Mouse (Mus musculus) forebrain, embryonic 15.5 days (tissue): ENCODE results near the gene Slc18a3. TPM values are rescaled to one million over a fixed set of nuclear protein-coding genes. Genes with fewer than 3 reads are reported as not detected.

Experiments used
- ATAC-seq: fragments of 200-750 bp; cut with Nextera tagmentation; replicated peaks from 2 replicates; pipeline ENCODE4 v1.8.0; 2017; ENCODE audit warnings: mild to moderate bottlenecking, moderate TSS enrichment, moderate library complexity
- H3K27ac ChIP-seq: fragments of 300-500 bp; sonication (generic); replicated peaks from 2 replicates; pipeline ENCODE4 v1.5.1; 2015; ENCODE audit warnings: mild to moderate bottlenecking, inconsistent platforms
- H3K27me3 ChIP-seq: fragments of 300-500 bp; sonication (generic); 2 replicates; pipeline ENCODE4 v1.6.1; 2015; ENCODE audit warnings: inconsistent platforms
- H3K36me3 ChIP-seq: fragments of 300-500 bp; sonication (generic); 2 replicates; pipeline ENCODE4 v1.6.1; 2015; ENCODE audit warnings: mild to moderate bottlenecking, inconsistent platforms
- H3K4me1 ChIP-seq: fragments of 300-500 bp; sonication (generic); 2 replicates; pipeline ENCODE4 v1.6.1; 2015; ENCODE audit warnings: inconsistent platforms
- H3K4me2 ChIP-seq: fragments of 300-500 bp; sonication (generic); replicated peaks from 2 replicates; pipeline ENCODE4 v1.6.1; 2015; ENCODE audit warnings: mild to moderate bottlenecking, inconsistent platforms
- H3K4me3 ChIP-seq: fragments of 300-500 bp; sonication (generic); 2 replicates; pipeline ENCODE4 v1.5.1; 2015; ENCODE audit warnings: mild to moderate bottlenecking, inconsistent platforms
- H3K9ac ChIP-seq: fragments of 300-500 bp; sonication (generic); replicated peaks from 2 replicates; pipeline ENCODE4 v1.6.1; 2015; ENCODE audit warnings: mild to moderate bottlenecking, inconsistent platforms
- H3K9me3 ChIP-seq: fragments of 300-500 bp; sonication (generic); 2 replicates; pipeline ENCODE4 v1.6.1; 2016; ENCODE audit warnings: inconsistent platforms
- whole genome bisulfite sequencing: fragments of 180-500 bp; shearing (Covaris S2); methylation state at CpG from one replicate; pipeline ENCODE4 v1.1.7; 2015; ENCODE audit warnings: mixed read lengths; 5-methylcytosine and 5-hydroxymethylcytosine counted together
- polyA plus RNA-seq: library from polyadenylated mRNA; unstranded; fragments of >200 nt; fragmentation: Nextera tagmentation; extraction: Ambion mirVana; gene quantifications from 2 replicates; pipeline ENCODE4 v1.2.1, GENCODE M21; 2015

The Slc18a3 gene
- polyA plus RNA-seq, 1 experiment from 2014 or later: 1.3 TPM

DNA sequence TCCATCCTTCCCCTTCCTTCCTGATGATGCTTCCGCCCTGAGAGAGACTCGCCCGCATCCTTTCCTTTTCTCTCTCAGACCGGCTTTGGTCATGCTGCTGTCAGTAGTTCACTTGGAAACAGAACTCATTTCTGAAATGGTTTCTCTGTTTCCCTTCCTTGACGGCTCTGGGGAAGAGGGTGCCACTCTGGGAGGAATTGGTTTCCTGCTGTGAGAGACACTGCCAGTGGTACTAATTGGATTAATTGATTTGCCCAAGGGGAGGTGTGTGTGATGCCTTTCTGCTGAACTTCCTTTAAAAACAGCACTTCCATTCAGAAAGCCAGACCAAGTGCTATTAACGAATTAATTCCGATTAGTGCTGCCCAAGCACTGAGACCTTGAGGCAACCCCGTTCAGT is 21.2 kb downstream of the Slc18a3 start:
- 7% methylated on average over 8 of the region's 8 CpGs for WGBS

DNA sequence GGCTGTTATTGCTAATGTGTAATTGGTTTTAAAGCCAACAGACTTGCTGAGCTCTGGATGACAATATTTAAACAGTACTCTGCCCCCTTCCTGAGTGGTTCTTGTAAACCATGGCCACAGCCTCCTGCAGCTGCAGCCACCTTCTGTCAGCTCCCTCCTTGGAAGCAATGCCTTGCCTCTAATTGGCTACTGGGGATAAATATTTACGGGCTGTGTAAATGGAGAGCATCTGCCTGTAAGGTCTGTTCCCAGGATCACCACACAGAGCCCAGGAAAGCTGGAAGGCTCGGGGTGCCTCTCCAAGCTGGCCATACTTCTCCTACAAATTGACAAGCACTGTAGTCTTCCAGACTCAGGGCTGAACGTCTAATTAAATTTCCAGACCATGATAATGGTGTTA is 24.9 kb downstream of the Slc18a3 start:
- no peaks in the 10 kb centered on the region for H3K9me3 ChIP-seq
- H3K4me3 ChIP-seq: no peak overlapping the region
- no peaks in the 10 kb centered on the region for H3K27me3 ChIP-seq
- WGBS: 23% methylated on average over 3 of the region's 3 CpGs
- H3K4me2 ChIP-seq: no peak overlapping the region
- H3K27ac ChIP-seq: no peak overlapping the region
- peaks cover 11% of the 10 kb centered on the region; the same call in 1 of the 2 replicates for H3K4me1 ChIP-seq
- no peak overlapping the region for H3K9ac ChIP-seq
- H3K36me3 ChIP-seq: no peaks in the 10 kb centered on the region
- peak; percentile 92 for ATAC-seq

More for the DNA sequence above, 21.2 kb downstream of the Slc18a3 start:
- H3K9me3 ChIP-seq: no peaks in the 10 kb centered on the region
- no peaks in the 10 kb centered on the region for H3K36me3 ChIP-seq
- H3K27me3 ChIP-seq: no peaks in the 10 kb centered on the region
- no peak overlapping the region for H3K4me3 ChIP-seq
- H3K9ac ChIP-seq: no peak overlapping the region
- H3K4me2 ChIP-seq: no peak overlapping the region
- H3K27ac ChIP-seq: no peak overlapping the region
- H3K4me1 ChIP-seq: peaks cover 11% of the 10 kb centered on the region; the same call in 1 of the 2 replicates
- no peak for ATAC-seq

DNA sequence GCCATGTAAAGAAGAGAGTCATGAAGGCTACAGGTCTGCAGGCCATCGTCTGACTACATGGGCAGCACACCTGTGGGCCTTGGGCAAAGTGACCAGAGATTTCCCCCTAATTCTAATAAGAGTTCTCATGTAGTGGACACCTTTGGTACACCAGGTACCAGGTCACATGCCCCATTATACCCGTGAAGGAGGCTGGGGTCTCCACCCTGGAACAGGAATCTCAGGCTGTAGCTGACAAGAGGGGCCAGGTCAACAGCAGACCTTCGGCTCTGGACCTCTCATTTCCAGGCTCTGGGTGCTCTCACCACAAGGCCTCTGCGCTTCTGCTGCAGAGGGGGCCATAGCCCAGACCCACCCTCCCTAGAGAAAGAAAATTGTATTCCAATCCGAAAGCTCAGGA is 25.3 kb downstream of the Slc18a3 start:
- Histone ChIP-seq H3K9me3 (no peaks in the 10 kb centered on the region), H3K4me2 (no peak overlapping the region), H3K9ac (no peak overlapping the region), H3K4me1 (peaks cover 11% of the 10 kb centered on the region; the same call in 1 of the 2 replicates), H3K27ac (no peak overlapping the region), H3K4me3 (no peak overlapping the region), H3K27me3 (no peaks in the 10 kb centered on the region), H3K36me3 (no peaks in the 10 kb centered on the region)
- ATAC-seq: peak; percentile 41; the same call in 1 of the 2 replicates
- WGBS: 57% methylated on average over 5 of the region's 5 CpGs

DNA sequence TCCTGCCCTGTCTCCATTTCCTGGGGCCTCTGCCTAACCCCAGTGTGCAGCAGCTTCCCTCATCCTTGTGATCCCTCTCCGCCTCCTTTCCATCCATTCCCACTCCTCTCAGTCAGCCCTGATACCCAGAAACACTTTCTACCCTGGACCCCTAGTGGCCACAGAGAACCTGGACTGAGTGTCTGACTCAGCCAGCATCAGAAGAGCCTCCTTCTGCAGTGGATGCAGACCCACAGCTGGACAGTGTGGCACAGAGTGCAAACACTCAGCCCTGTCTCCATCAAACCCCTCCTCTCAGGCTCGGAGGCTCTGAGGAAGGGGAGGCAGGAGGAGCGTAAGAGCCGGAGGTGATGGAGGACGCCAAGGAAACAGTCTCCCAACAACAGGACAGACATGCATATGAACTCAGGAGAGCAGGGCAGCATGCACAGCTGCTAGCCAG is 27.3 kb downstream of the Slc18a3 start:
- no peaks in the 10 kb centered on the region for H3K9me3 ChIP-seq
- 42% methylated on average over 5 of the region's 5 CpGs for WGBS
- no peaks in the 10 kb centered on the region for H3K36me3 ChIP-seq
- no peak overlapping the region for H3K4me3 ChIP-seq
- H3K9ac ChIP-seq: no peak overlapping the region
- H3K27me3 ChIP-seq: no peaks in the 10 kb centered on the region
- H3K4me1 ChIP-seq: 0 out of 2 replicates have a peak, but pooled peaks cover 5% of the 10 kb centered on the region
- H3K27ac ChIP-seq: no peak overlapping the region
- ATAC-seq: no peak
- no peak overlapping the region for H3K4me2 ChIP-seq

DNA sequence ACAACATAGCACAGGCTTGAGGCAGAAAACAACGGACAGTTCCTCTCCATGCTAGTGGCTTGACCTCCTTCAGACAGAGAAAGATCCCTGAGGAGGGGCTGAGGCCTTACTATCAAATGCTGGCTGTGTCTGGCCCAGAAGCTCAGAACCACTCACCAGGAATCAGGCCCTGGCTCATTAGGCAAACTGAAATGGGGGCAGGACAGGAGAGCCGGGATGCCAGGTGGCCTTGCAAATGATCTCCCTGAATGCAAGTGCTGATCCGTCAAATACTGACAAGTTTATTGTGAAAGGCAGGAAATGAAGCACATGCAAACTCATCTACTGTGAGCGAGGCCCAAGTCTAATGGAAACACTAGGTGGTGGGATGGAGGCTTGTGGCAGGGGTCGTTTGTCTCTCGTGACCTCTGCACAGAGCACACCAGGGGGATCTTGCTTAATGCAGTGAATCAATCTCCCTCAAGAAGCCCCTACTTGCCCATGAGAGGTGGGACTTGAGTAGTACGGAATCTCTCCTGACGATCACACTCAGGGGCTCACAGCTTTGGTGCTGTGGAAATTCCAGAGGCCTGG is 35.5 kb downstream of the Slc18a3 start:
- Histone ChIP-seq H3K27ac (no peak overlapping the region), H3K27me3 (no peaks in the 10 kb centered on the region), H3K36me3 (no peaks in the 10 kb centered on the region), H3K9ac (no peak overlapping the region), H3K4me2 (no peak overlapping the region), H3K9me3 (no peaks in the 10 kb centered on the region), H3K4me1 (peaks cover 1% of the 10 kb centered on the region), H3K4me3 (no peak overlapping the region)
- no peak for ATAC-seq
- 20% methylated on average over 8 of the region's 8 CpGs for WGBS

DNA sequence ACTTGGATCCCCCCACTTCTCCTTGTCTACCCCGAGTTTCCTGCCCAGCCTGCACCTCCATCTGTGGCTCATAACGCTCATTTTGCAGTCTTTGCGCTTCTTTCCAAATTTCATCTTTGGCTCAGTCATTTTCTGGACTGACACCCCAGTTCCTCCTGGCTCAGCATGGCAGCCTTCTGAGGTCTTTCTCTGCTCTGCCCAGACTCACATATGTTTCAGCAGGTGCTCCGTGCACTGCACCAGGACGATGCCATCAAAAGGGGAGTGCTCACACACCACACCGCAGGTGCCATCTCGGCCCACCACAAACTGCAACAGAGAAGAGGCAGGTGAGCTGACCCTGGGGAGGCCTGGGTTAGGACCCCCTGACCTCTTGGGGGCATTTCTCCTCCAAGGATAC is 40.7 kb downstream of the Slc18a3 start:
- no peak overlapping the region for H3K4me3 ChIP-seq
- no peaks in the 10 kb centered on the region for H3K9me3 ChIP-seq
- H3K27me3 ChIP-seq: no peaks in the 10 kb centered on the region
- H3K9ac ChIP-seq: no peak overlapping the region
- peak; percentile 60; the same call in 1 of the 2 replicates for ATAC-seq
- H3K4me2 ChIP-seq: no peak overlapping the region
- H3K36me3 ChIP-seq: no peaks in the 10 kb centered on the region
- 70% methylated on average over 7 of the region's 7 CpGs for WGBS
- peaks cover 3% of the 10 kb centered on the region for H3K4me1 ChIP-seq
- H3K27ac ChIP-seq: no peak overlapping the region

DNA sequence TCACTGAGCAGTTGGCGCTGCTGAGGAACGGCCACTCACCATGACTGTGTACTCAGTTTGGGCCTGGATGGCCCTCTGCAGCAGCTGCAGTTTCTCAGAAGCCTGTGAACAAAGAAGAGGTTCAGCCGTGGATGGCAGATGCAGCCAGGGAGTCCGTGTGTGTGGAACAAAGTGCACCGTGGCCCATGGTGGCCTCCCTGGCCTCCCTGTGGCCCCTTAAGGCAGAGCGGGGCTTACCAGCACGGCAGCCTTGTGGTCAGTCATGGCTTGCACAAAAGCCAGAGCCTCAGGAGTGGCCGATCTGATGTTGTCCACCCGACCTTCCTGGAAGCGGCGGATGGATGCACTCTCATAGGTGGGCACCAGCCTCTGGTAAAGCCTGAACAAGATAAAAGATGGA is 45.9 kb downstream of the Slc18a3 start:
- 76% methylated on average over 11 of the region's 11 CpGs for WGBS
- no peak for ATAC-seq
- Histone ChIP-seq H3K27ac (no peak overlapping the region), H3K4me3 (no peak overlapping the region), H3K4me1 (no peaks in the 10 kb centered on the region), H3K9me3 (no peaks in the 10 kb centered on the region), H3K9ac (no peak overlapping the region), H3K27me3 (no peaks in the 10 kb centered on the region), H3K36me3 (no peaks in the 10 kb centered on the region), H3K4me2 (no peak overlapping the region)

Other genes starting within 250 kb of the Slc18a3 start
- gene Ogdhl, start 142.8 kb downstream of the Slc18a3 start, polyA plus RNA-seq: 26.2 TPM in 2 replicates
- gene 1700024G13Rik, start 76.5 kb downstream of the Slc18a3 start, polyA plus RNA-seq: 0.45 and 0.89 TPM in 2 replicates
- gene Chat, start 1.1 kb upstream of the Slc18a3 start, polyA plus RNA-seq: 0.15 and 0.34 TPM in 2 replicates
- gene Ercc6, start 48.7 kb upstream of the Slc18a3 start, polyA plus RNA-seq: 28.1 and 28.5 TPM in 2 replicates
- 0.08 and 0.18 TPM in 2 replicates for gene Prrxl1, start 134.6 kb upstream of the Slc18a3 start, polyA plus RNA-seq
- gene 3425401B19Rik, start 220.4 kb upstream of the Slc18a3 start, polyA plus RNA-seq: not detected in 2 replicates